Mouse (Mus musculus) kidney, postnatal 0 days (tissue): ENCODE results near the gene Vps37c. TPM values are rescaled to one million over a fixed set of nuclear protein-coding genes. Genes with fewer than 3 reads are reported as not detected.

ENCODE experiments used
- ATAC-seq: fragments of 200-750 bp; cut with Nextera tagmentation; replicated peaks from 2 replicates; pipeline ENCODE4 v1.8.0; 2017; ENCODE audit warnings: low read depth, moderate number of reproducible peaks, moderate TSS enrichment, moderate library complexity; ENCODE audit not compliant: low FRiP score
- DNase-seq: peaks from one replicate; pipeline ENCODE4 v3.0.0-alpha.2; 2016; ENCODE audit warnings: low spot score
- H3K27ac ChIP-seq: fragments of 300-500 bp; sonication (generic); 2 replicates; pipeline ENCODE4 v1.5.1; 2014; ENCODE audit warnings: mild to moderate bottlenecking
- H3K27me3 ChIP-seq: fragments of 300-500 bp; sonication (generic); 2 replicates; pipeline ENCODE4 v1.6.1; 2014; ENCODE audit warnings: low read length, mixed read lengths; ENCODE audit not compliant: insufficient read depth
- H3K36me3 ChIP-seq: fragments of 300-500 bp; sonication (generic); 2 replicates; pipeline ENCODE4 v1.6.1; 2014; ENCODE audit warnings: low read length, mixed read lengths; ENCODE audit not compliant: insufficient read depth
- H3K4me1 ChIP-seq: fragments of 300-500 bp; sonication (generic); replicated peaks from 2 replicates; pipeline ENCODE4 v1.6.1; 2014; ENCODE audit warnings: antibody characterized with exemption, low read length, mixed read lengths; ENCODE audit not compliant: insufficient read depth
- H3K4me2 ChIP-seq: fragments of 300-500 bp; sonication (generic); 2 replicates; pipeline ENCODE4 v1.6.1; 2014; ENCODE audit warnings: mild to moderate bottlenecking, low read length, moderate library complexity, mixed read lengths
- H3K4me3 ChIP-seq: fragments of 300-500 bp; sonication (generic); replicated peaks from 2 replicates; pipeline ENCODE4 v1.5.1; 2014; ENCODE audit warnings: low read depth, low read length
- H3K9ac ChIP-seq: fragments of 300-500 bp; sonication (generic); 2 replicates; pipeline ENCODE4 v1.6.1; 2014; ENCODE audit warnings: low read depth, low read length
- H3K9me3 ChIP-seq: fragments of 300-500 bp; sonication (generic); replicated peaks from 2 replicates; pipeline ENCODE4 v1.6.1; 2016; ENCODE audit warnings: low read length, inconsistent platforms, mixed read lengths
- CTCF ChIP-seq: IDR thresholded peaks from 2 replicates; pipeline ENCODE4 v1.5.1; 2016; ENCODE audit warnings: antibody characterized with exemption, low read depth, mild to moderate bottlenecking, moderate library complexity
- WGBS: fragments of 180-500 bp; shearing (Covaris S2); extraction: QIAGEN DNeasy Blood & Tissue Kit; methylation state at CpG from one replicate; pipeline ENCODE4 v1.1.7; 2014; 5-methylcytosine and 5-hydroxymethylcytosine counted together
- polyA plus RNA-seq: library from polyadenylated mRNA; unstranded; fragments of >200 nt; fragmentation: Nextera tagmentation; extraction: Ambion mirVana; gene quantifications from 2 replicates; pipeline ENCODE4 v1.2.1, GENCODE M21; 2015

Vps37c gene
- polyA plus RNA-seq, 1 experiment from 2014 or later: 35.5 TPM

DNA sequence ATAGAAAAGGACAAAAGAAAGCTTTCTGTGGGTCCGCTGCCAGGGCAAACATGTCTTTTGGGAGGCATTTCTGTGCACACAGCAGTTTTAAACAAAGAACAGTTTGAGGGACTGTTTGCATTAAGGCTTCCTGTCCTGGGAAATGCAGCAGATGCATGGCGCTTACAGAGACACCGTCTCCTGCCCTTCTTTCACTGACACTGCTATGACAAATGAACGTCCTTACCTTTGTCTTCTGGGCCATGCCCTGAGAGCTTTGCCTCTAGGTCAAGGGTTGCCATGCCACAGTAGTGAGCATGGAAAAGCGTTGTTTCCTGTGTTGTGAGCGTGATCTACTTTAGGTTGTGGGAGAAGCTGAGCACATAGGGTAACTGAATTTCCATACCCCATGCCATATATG lies 70.2 kb downstream of the Vps37c start:
- DNase-seq (no peak), ATAC-seq (no peak)
- Histone ChIP-seq H3K4me3 (no peak overlapping the region), H3K4me2 (no peak overlapping the region), H3K9me3 (no peaks in the 10 kb centered on the region), H3K4me1 (no peaks in the 10 kb centered on the region), H3K36me3 (no peaks in the 10 kb centered on the region), H3K9ac (no peak overlapping the region), H3K27me3 (no peaks in the 10 kb centered on the region), H3K27ac (no peak overlapping the region)
- WGBS: 63% methylated on average over 6 of the region's 6 CpGs
- TF ChIP-seq CTCF: no peak

DNA sequence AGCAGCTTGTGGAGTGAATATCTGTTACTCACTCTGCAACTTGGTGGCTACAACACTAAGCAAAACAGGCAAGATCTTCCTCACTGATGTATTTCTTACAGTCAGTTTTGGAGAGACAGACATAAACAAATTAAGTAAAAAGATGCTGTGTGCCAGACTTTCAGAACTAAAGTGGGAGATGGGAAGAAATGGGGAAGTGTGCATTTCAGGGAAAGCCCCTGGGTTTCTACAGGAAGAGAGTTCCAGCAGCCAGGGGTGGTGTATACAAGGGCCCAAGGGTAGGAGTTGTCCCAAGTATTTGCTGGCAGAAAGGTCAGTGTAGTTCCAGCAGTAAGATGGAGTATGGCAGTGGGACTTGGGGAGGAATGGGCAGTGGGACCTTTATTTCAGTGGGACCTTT lies 71.0 kb downstream of the Vps37c start:
- TF ChIP-seq CTCF: no peak
- no peaks in the 10 kb centered on the region for H3K27me3 ChIP-seq
- no peaks in the 10 kb centered on the region for H3K4me1 ChIP-seq
- DNase-seq (no peak), ATAC-seq (no peak)
- H3K27ac ChIP-seq: no peak overlapping the region
- H3K9ac ChIP-seq: no peak overlapping the region
- no peak overlapping the region for H3K4me3 ChIP-seq
- H3K4me2 ChIP-seq: no peak overlapping the region
- no peaks in the 10 kb centered on the region for H3K9me3 ChIP-seq
- H3K36me3 ChIP-seq: no peaks in the 10 kb centered on the region

DNA sequence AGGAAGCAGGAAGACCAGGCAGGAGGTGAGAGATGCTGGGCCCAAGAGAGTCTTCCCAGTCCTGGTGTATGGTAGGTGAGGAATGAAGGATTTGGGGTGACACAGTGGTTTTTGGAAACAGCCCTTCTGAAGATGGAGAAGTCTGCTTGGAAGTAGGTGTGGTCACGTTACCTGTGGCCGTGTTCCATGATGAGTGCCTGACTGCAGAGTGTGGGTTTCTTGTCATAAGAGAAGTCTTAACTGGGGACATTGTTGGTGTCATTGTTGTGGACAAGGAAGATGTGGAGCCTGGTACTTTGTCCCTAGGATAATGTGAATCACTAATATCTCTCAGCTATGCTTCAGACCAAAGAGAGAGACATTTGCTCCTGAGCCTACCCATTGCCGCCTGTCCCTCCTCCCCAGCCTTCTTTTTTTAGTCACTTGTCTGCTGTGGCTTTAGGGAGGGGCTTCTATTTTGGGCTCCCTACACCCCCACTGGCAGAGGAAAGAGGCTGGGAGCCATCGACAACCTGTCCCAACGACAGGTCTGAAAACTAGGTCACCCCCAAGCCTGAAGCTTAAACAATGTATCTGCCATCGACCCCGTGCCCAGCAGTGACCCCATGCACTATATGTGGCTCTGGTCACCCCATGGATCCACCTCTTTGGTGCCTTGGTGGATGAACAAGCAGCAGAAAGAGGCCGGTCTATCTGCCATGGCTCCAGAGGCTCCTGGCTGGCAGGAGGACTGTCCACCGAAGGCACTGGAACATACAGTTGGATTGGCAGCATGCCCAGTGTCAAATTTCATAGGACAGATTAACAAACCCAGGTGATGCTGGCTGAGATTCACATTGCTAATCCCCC lies 71.7 kb downstream of the Vps37c start:
- Histone ChIP-seq H3K4me1 (no peaks in the 10 kb centered on the region), H3K9me3 (no peaks in the 10 kb centered on the region), H3K36me3 (no peaks in the 10 kb centered on the region), H3K27ac (no peak overlapping the region), H3K4me2 (no peak overlapping the region), H3K4me3 (no peak overlapping the region), H3K9ac (no peak overlapping the region), H3K27me3 (no peaks in the 10 kb centered on the region)
- no peak for TF ChIP-seq CTCF
- no peak for DNase-seq
- 79% methylated on average over 9 of the region's 9 CpGs for WGBS
- ATAC-seq: no peak

DNA sequence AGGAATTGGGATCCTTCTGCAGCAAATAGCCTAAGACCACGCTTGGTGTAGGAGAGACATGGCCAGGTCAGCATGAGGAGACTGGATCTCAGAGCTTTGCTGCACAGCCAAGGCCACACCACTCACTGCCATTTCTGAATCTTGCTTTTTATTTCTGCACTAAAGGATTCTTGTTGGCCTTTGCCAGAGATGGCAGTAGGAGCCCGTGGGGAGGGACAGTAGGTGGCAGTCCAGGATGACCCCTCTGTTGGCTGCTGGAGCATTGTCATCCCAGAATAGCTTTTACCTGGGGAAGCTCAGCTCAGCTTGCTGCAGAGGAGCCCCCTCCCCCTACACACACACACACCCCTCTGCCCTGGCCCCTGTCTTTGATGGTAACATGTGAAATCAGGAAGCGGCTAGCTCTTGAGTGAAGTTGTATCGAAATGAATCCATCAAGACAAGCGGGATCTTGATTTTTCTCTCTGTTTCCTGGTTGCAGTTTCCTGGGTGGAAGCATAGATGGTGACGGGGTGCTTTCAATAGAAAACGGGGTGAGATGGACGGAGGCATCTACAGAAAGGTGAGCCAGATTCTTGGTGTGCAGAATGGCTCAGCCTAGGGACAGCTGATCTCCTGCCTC lies 73.4 kb downstream of the Vps37c start:
- H3K36me3 ChIP-seq: no peaks in the 10 kb centered on the region
- H3K27me3 ChIP-seq: no peaks in the 10 kb centered on the region
- H3K4me1 ChIP-seq: no peaks in the 10 kb centered on the region
- ATAC-seq: no peak
- no peak overlapping the region for H3K27ac ChIP-seq
- no peak for TF ChIP-seq CTCF
- H3K4me2 ChIP-seq: no peak overlapping the region
- H3K9me3 ChIP-seq: no peaks in the 10 kb centered on the region
- WGBS: 83% methylated on average over 8 of the region's 8 CpGs
- H3K9ac ChIP-seq: no peak overlapping the region
- no peak for DNase-seq
- no peak overlapping the region for H3K4me3 ChIP-seq

DNA sequence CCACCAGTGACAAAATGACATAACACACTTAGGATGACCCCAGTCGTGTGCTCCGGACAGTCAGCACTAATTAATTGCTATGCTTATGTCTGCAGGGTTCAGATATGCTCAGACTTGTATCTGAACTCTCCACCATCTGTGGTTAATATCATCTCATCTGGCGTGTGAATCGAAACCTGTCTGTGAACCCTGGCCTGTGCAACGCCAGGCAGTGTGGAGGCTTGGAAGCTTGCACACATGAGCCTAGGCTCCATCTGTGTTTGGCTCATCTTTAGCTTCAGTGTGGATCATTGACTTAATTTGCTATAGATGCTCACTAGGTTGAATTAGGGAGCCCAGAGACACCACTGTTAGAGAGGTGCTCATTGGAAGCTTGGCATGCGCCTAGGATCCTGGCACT lies 73.9 kb downstream of the Vps37c start:
- H3K4me1 ChIP-seq: no peaks in the 10 kb centered on the region
- no peak for ATAC-seq
- no peak overlapping the region for H3K9ac ChIP-seq
- H3K4me2 ChIP-seq: no peak overlapping the region
- no peak overlapping the region for H3K4me3 ChIP-seq
- H3K36me3 ChIP-seq: no peaks in the 10 kb centered on the region
- DNase-seq: no peak
- H3K27ac ChIP-seq: no peak overlapping the region
- H3K9me3 ChIP-seq: no peaks in the 10 kb centered on the region
- no peak for TF ChIP-seq CTCF
- WGBS: 68% methylated on average over 6 of the region's 6 CpGs
- H3K27me3 ChIP-seq: no peaks in the 10 kb centered on the region

DNA sequence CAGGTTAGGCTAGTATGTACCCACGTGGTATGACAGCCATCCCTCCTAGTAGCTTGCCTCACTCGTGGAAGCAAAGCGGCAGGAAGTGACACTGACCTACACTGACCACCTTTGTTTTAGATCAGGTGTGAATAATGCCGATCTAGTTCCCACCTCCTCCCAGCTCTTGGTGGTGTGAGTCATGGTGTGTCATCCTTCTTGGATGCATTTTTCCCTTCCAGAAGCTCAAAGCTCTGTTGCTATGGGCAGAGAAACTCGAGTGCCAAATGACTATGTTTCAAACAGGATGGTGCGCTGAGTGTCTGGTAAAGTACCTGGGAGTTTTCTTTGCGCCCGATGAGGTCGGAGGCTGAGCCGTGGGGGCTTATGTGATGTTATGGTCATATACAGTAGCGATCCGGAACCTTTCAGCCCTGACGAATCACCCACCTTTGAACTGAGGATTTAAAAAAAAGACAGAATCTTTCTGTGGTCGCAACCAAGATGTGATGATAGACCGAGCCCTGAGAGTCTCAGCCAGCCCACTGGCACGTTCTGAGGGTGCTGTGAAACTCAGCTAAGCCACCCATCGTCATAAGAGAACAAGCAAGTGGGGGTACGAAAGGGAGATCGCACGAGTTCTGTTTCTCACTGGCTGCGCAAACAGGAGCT lies 75.0 kb downstream of the Vps37c start:
- ATAC-seq: no peak

More for the DNA sequence above, 75.0 kb downstream of the Vps37c start:
- no peak for DNase-seq
- Histone ChIP-seq H3K27me3 (no peaks in the 10 kb centered on the region), H3K9ac (no peak overlapping the region), H3K4me2 (no peak overlapping the region), H3K36me3 (no peaks in the 10 kb centered on the region), H3K9me3 (no peaks in the 10 kb centered on the region), H3K27ac (no peak overlapping the region), H3K4me1 (no peaks in the 10 kb centered on the region), H3K4me3 (no peak overlapping the region)
- no peak for TF ChIP-seq CTCF
- 70% methylated on average over 21 of the region's 21 CpGs for WGBS

Other genes with a start within 250 kb of the Vps37c start
- gene Lrrc10b, start 231.3 kb upstream of the Vps37c start, polyA plus RNA-seq: 0.80 and 0.84 TPM in 2 replicates
- gene Ppp1r32, start 205.8 kb upstream of the Vps37c start, polyA plus RNA-seq: not detected in 2 replicates
- gene Cpsf7, start 163.5 kb upstream of the Vps37c start, polyA plus RNA-seq: 33.3 and 34.2 TPM in 2 replicates
- gene Sdhaf2, start 162.6 kb upstream of the Vps37c start, polyA plus RNA-seq: 55.3 and 57.4 TPM in 2 replicates
- 49.7 and 50.5 TPM in 2 replicates for gene Tmem216, start 132.5 kb upstream of the Vps37c start, polyA plus RNA-seq
- gene Cyb561a3, start 111.6 kb upstream of the Vps37c start, polyA plus RNA-seq: 17.2 and 18.6 TPM in 2 replicates
- gene Tmem138, start 111.4 kb upstream of the Vps37c start, polyA plus RNA-seq: 35.0 and 37.4 TPM in 2 replicates
- 205 and 225 TPM in 2 replicates for gene Ddb1, start 83.4 kb upstream of the Vps37c start, polyA plus RNA-seq
- gene Tkfc, start 83.1 kb upstream of the Vps37c start, polyA plus RNA-seq: 42.2 and 54.4 TPM in 2 replicates
- gene Vwce, start 54.5 kb upstream of the Vps37c start, polyA plus RNA-seq: 2.7 and 3.0 TPM in 2 replicates
- gene Pga5, start 10.7 kb upstream of the Vps37c start, polyA plus RNA-seq: 0.43 and 0.70 TPM in 2 replicates
- 0.11 and 0.23 TPM in 2 replicates for gene Cd5, start 50.3 kb downstream of the Vps37c start, polyA plus RNA-seq
- 0.05 TPM in 1 of 2 replicates, not detected in the other for gene Cd6, start 141.3 kb downstream of the Vps37c start, polyA plus RNA-seq
- 0.83 and 0.93 TPM in 2 replicates for gene Slc15a3, start 151.0 kb downstream of the Vps37c start, polyA plus RNA-seq
- gene Tmem132a, start 181.2 kb downstream of the Vps37c start, polyA plus RNA-seq: 43.5 and 45.0 TPM in 2 replicates
- gene Tmem109, start 193.3 kb downstream of the Vps37c start, polyA plus RNA-seq: 87.0 and 89.6 TPM in 2 replicates
- gene Prpf19, start 206.5 kb downstream of the Vps37c start, polyA plus RNA-seq: 30.6 and 35.2 TPM in 2 replicates
- not detected in 2 replicates for gene Zp1, start 231.9 kb downstream of the Vps37c start, polyA plus RNA-seq
- not detected in 2 replicates for gene Ptgdr2, start 248.4 kb downstream of the Vps37c start, polyA plus RNA-seq